Mouse (Mus musculus) midbrain, embryonic 10.5 days (tissue): ENCODE results near the gene Bcl11a. TPM values are rescaled to one million over a fixed set of nuclear protein-coding genes. Genes with fewer than 3 reads are reported as not detected.

Experiments used
- DNase-seq: peaks from one replicate; pipeline ENCODE4 v3.0.0-alpha.2; 2017; ENCODE audit warnings: low spot score
- H3K27ac ChIP-seq: fragments of 300-500 bp; sonication (generic); replicated peaks from 2 replicates; pipeline ENCODE4 v1.5.1; 2016; ENCODE audit warnings: mild to moderate bottlenecking
- H3K27me3 ChIP-seq: fragments of 300-500 bp; sonication (generic); 2 replicates; pipeline ENCODE4 v1.6.1; 2016; ENCODE audit warnings: low read depth, mild to moderate bottlenecking; ENCODE audit not compliant: poor library complexity, severe bottlenecking
- H3K36me3 ChIP-seq: fragments of 300-500 bp; sonication (generic); 2 replicates; pipeline ENCODE4 v1.6.1; 2016; ENCODE audit warnings: mild to moderate bottlenecking, moderate library complexity
- H3K4me1 ChIP-seq: fragments of 300-500 bp; sonication (generic); 2 replicates; pipeline ENCODE4 v1.6.1; 2016
- H3K4me3 ChIP-seq: fragments of 300-500 bp; sonication (generic); 2 replicates; pipeline ENCODE4 v1.5.1; 2016; ENCODE audit warnings: mild to moderate bottlenecking, moderate library complexity
- H3K9me3 ChIP-seq: fragments of 300-500 bp; sonication (generic); replicated peaks from 2 replicates; pipeline ENCODE4 v1.6.1; 2016; ENCODE audit warnings: mild to moderate bottlenecking
- WGBS: fragments of 180-500 bp; shearing (Covaris S2); methylation state at CpG from one replicate; pipeline ENCODE4 v1.1.7; 2016; 5-methylcytosine and 5-hydroxymethylcytosine counted together
- polyA plus RNA-seq: library from polyadenylated mRNA; unstranded; fragments of >200 nt; fragmentation: Nextera tagmentation; extraction: Ambion mirVana; gene quantifications from 2 replicates; pipeline ENCODE4 v1.2.1, GENCODE M21; 2016

Gene Bcl11a
- polyA plus RNA-seq, 1 experiment from 2014 or later = 15.8 TPM

DNA sequence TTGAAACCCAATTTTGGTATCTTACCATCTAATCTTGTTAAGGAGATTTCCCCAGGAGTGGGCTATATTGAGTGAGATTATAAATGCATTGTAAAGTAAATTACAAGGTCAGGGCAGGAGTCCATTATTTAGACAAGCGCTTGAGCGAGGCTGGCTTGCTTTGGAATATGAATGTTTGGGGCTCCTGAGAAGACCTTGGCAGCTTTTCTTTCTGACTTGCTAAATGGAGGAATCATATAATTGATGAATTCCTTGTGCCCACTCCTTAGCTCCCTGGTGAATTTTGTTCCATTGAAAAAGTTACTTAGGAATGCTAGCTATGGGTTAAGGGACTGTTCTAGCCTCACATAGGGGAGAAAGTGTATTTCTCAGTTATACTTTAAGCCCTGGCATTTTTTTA, 83.6 kb downstream of the Bcl11a start:
- Histone ChIP-seq H3K36me3 (peaks cover 31% of the 10 kb centered on the region), H3K4me1 (peaks cover 16% of the 10 kb centered on the region), H3K27me3 (no peaks in the 10 kb centered on the region), H3K27ac (no peak overlapping the region), H3K4me3 (no peak overlapping the region), H3K9me3 (no peaks in the 10 kb centered on the region)
- WGBS = 72% methylated on average over 2 of the region's 2 CpGs
- no peak for DNase-seq

DNA sequence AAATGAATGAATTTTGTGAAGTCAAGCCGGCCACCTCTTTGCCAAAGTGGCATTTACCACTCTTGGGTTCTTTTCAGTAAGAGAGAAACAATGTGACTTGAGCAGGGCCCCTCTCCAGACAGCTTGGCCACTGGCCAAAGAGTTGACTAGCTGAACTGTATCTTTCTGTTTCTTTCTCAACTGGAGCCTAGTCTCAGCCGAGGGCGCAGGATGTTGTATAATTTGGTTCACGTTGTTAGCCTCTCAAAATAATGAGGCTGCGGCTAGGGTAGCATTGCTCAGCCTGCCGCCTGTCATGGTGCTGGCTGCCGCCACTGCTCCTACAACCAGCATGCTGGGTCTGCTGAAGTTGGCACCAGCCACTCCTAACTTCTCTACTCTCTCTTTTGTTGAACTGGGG, 84.2 kb downstream of the Bcl11a start:
- no peak for DNase-seq
- 96% methylated on average over 7 of the region's 7 CpGs for WGBS
- Histone ChIP-seq H3K27me3 (no peaks in the 10 kb centered on the region), H3K4me1 (peaks cover 16% of the 10 kb centered on the region), H3K9me3 (no peaks in the 10 kb centered on the region), H3K36me3 (peaks cover 31% of the 10 kb centered on the region), H3K4me3 (no peak overlapping the region), H3K27ac (no peak overlapping the region)

DNA sequence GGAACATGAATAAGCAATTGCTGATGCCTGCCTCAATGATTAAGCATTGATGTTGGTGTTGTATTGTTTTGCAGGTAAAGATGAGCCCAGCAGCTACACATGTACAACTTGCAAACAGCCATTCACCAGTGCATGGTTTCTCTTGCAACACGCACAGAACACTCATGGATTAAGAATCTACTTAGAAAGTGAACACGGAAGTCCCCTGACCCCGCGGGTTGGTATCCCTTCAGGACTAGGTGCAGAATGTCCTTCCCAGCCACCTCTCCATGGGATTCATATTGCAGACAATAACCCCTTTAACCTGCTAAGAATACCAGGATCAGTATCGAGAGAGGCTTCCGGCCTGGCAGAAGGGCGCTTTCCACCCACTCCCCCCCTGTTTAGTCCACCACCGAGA, 85.2 kb downstream of the Bcl11a start:
- no peaks in the 10 kb centered on the region for H3K9me3 ChIP-seq
- H3K4me1 ChIP-seq = peaks cover 12% of the 10 kb centered on the region
- no peak overlapping the region for H3K4me3 ChIP-seq
- H3K27ac ChIP-seq = no peak overlapping the region
- H3K27me3 ChIP-seq = no peaks in the 10 kb centered on the region
- DNase-seq = no peak
- H3K36me3 ChIP-seq = peaks cover 31% of the 10 kb centered on the region
- 96% methylated on average over 8 of the region's 8 CpGs for WGBS

DNA sequence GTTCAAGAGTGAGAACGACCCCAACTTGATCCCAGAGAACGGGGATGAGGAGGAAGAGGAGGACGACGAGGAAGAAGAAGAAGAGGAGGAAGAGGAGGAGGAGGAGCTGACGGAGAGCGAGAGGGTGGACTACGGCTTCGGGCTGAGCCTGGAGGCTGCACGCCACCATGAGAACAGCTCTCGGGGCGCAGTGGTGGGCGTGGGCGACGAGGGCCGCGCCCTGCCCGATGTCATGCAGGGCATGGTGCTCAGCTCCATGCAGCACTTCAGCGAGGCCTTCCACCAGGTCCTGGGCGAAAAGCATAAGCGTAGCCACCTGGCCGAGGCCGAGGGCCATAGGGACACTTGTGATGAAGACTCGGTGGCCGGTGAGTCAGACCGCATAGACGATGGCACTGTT, 86.2 kb downstream of the Bcl11a start:
- WGBS = 94% methylated on average over 26 of the region's 26 CpGs
- peaks cover 12% of the 10 kb centered on the region for H3K4me1 ChIP-seq

DNA sequence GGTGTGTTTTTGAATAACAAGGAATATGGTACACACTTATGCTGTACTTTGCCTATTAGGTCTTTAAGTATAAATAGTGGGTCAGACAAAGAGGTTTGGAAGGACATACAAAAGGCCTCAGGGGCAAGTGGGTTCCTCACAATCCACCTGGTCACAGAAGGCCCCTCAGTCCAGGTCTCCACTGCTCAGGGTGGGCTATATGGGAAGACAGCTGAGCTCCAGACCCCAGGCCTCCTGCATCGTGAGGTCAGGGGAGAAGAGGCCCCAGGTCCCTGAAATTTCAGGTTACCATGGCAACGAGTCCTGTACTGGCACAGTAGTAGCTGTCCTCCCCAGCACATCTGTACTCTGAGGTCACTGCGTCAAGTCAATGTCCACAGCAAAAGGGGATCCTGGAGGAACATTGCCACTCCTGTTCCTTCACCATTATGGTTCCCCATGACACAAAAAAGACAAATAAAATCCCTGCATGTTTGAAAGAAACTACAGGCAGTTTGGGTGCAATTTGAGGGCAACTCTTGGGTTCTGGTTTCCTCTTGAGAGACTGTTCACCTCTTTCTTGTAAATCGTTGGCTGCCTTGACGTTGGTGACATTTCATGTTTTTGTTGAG, 93.9 kb downstream of the Bcl11a start:
- H3K9me3 ChIP-seq = no peaks in the 10 kb centered on the region
- H3K4me3 ChIP-seq = no peak overlapping the region
- no peaks in the 10 kb centered on the region for H3K27me3 ChIP-seq
- DNase-seq = no peak
- no peak overlapping the region for H3K27ac ChIP-seq
- H3K36me3 ChIP-seq = peaks cover 6% of the 10 kb centered on the region
- WGBS = 77% methylated on average over 5 of the region's 5 CpGs
- peaks cover 4% of the 10 kb centered on the region for H3K4me1 ChIP-seq

More for the DNA sequence above, 86.2 kb downstream of the Bcl11a start:
- Histone ChIP-seq H3K27ac (no peak overlapping the region), H3K36me3 (peaks cover 31% of the 10 kb centered on the region), H3K27me3 (no peaks in the 10 kb centered on the region), H3K9me3 (no peaks in the 10 kb centered on the region), H3K4me3 (no peak overlapping the region)
- DNase-seq = no peak

DNA sequence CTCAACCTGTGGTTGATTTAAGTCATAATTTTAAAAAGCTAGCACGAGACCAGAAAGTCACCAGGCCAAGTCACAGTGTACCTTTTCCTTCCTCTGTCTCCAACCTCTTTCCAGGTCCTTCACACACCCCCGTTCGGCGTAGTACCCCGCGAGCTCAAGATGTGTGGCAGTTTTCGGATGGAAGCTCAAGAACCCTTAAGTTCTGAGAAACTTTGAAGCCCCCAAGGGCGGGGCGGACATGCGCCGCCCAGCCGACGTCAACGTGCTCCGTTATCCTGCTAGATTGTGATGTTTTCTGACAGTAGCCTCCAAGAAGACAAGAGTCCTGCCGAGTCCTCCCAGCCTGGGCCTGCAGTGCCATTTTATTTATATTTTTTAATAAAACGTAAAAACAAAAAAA, 94.7 kb downstream of the Bcl11a start:
- DNase-seq = no peak
- Histone ChIP-seq H3K36me3 (peaks cover 6% of the 10 kb centered on the region), H3K27me3 (no peaks in the 10 kb centered on the region), H3K4me3 (no peak overlapping the region), H3K9me3 (no peaks in the 10 kb centered on the region), H3K4me1 (peaks cover 4% of the 10 kb centered on the region), H3K27ac (no peak overlapping the region)
- 94% methylated on average over 17 of the region's 17 CpGs for WGBS

DNA sequence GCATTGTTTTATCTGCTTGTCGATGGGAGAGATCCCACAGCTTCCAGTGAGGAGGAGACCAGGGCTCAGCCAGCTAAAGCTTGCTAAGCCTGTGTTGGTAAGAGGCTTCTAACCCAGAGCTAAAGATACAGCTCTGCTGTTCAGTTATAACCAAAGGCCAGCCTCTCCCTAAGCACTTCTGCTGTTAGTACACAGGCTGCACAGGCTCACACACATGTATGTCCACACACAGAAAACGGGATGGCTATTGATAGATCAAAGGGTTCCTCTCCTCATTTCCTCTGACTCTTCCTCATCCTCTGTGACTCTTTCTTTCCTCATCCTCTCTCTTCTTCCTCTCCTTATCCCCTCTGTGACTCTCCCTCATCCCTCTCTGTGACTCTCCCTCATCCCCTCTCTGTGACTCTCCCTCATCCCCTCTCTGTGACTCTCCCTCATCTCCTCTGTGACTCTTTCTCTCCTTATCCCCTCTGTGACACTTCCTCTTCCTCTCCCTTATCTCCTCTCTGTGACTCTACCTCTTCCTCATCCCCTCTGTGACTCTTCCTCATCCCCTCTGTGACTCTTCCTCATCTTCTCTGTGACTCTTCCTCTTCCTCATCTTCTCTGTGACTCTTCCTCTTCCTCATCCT, 96.4 kb downstream of the Bcl11a start:
- H3K27me3 ChIP-seq = no peaks in the 10 kb centered on the region
- no peak for DNase-seq
- no peak overlapping the region for H3K27ac ChIP-seq
- H3K36me3 ChIP-seq = peaks cover 6% of the 10 kb centered on the region
- WGBS = 84% methylated on average over 2 of the region's 2 CpGs
- no peak overlapping the region for H3K4me3 ChIP-seq
- H3K4me1 ChIP-seq = peaks cover 4% of the 10 kb centered on the region
- H3K9me3 ChIP-seq = no peaks in the 10 kb centered on the region

DNA sequence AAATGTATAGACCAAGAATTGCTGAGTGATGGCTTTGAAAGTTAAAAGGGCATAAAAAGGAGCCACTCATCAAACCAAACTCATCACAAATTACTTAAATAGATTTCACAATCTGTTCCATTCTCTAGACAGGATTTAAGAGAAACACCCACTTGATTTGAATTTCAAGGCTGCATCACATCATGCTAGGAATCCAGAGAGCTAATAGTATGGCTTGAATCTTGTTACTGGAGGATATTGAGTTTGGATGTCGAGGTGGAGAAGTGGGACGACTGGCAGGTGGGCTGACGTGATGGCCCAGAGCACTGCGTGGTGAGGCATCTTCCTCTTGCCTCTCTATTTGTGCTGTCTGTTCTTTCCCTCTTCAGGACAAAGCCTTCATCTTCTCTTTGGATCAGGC, 99.6 kb downstream of the Bcl11a start:
- 91% methylated on average over 4 of the region's 4 CpGs for WGBS
- no peaks in the 10 kb centered on the region for H3K27me3 ChIP-seq

DNA sequence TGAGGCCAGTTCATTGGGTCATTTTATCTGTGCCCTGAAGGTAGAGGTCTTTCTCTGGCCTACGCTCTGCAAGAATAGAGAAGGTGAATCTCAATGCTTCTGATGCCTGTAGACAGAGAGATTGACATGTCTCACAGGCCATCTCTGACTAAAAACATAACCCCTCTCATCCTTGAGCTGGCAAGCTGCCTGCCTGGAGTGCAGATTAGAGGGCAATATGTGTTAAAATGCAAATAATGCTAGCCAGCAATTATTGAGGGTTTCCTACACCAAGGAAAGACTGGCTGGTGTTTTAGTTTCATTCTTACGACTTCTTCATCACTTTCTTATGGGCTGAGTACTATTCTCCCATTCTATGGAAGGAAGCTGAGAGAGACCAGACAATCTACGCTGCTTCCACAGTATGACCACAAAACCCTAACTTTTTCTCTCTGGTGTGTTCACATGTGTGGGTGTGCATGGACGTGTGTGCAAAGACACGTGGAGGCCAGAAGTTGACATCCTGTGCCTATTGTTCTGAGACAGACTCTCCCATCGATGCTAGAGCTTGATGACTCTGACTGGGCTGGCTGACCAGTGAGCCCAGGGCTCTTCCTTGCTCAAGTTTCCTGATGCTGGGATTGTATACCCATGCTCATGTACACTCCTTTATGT, 101.1 kb downstream of the Bcl11a start:
- peaks cover 5% of the 10 kb centered on the region; the same call in 1 of the 2 replicates for H3K4me1 ChIP-seq
- H3K4me3 ChIP-seq = no peak overlapping the region
- no peak for DNase-seq
- H3K27ac ChIP-seq = no peak overlapping the region
- H3K27me3 ChIP-seq = no peaks in the 10 kb centered on the region
- no peaks in the 10 kb centered on the region for H3K9me3 ChIP-seq
- no peaks in the 10 kb centered on the region for H3K36me3 ChIP-seq
- 92% methylated on average over 6 of the region's 6 CpGs for WGBS

More for the DNA sequence above, 99.6 kb downstream of the Bcl11a start:
- H3K36me3 ChIP-seq = peaks cover 3% of the 10 kb centered on the region
- no peak overlapping the region for H3K4me3 ChIP-seq
- H3K4me1 ChIP-seq = peaks cover 5% of the 10 kb centered on the region; the same call in 1 of the 2 replicates
- no peak overlapping the region for H3K27ac ChIP-seq
- no peak for DNase-seq
- H3K9me3 ChIP-seq = no peaks in the 10 kb centered on the region

DNA sequence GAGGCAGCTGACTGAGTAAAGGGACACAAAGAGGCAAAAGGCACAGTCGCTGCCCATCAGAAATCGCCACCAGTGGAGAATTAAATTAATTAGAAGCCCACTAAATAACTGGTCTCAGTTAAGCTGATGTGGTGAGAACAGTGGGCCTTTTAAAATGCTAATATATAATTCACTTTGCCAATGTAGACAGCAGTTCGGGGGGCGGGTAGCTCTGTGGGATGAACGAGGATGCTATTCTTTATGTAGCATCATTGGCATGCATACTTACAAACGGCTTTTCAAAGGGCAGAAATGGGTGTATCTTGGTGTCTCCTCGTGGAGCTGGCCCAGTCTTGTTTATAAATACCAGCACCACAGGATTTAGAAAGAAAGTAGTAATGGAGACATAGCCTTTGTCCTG, 102.2 kb downstream of the Bcl11a start:
- H3K4me3 ChIP-seq = no peak overlapping the region
- no peak overlapping the region for H3K27ac ChIP-seq
- no peaks in the 10 kb centered on the region for H3K27me3 ChIP-seq
- no peaks in the 10 kb centered on the region for H3K36me3 ChIP-seq
- 48% methylated on average over 7 of the region's 7 CpGs for WGBS
- H3K9me3 ChIP-seq = no peaks in the 10 kb centered on the region
- DNase-seq = no peak
- H3K4me1 ChIP-seq = peaks cover 5% of the 10 kb centered on the region; the same call in 1 of the 2 replicates

DNA sequence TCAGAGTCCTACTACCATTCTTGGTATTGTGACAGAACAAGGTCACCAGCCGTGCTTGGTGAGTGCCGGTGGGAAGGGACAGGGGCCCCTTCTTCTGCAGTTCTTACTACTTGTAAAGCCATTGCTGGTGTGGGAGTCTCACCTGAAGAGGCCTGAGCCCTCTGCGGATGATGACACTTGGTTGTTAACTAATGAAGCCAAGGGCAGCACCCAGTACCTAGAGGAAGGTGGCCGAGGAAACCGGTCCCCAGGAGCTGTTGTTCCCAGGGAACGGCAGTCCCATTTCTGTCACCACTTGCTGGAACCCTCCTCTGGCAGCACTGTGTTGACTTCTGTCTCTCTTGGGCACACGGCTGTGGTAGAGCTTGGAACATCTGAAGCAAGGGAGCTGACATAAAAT, 105.6 kb downstream of the Bcl11a start:
- H3K9me3 ChIP-seq = no peaks in the 10 kb centered on the region
- no peak overlapping the region for H3K4me3 ChIP-seq
- DNase-seq = no peak
- no peak overlapping the region for H3K27ac ChIP-seq
- H3K4me1 ChIP-seq = peaks cover 5% of the 10 kb centered on the region; the same call in 1 of the 2 replicates
- H3K36me3 ChIP-seq = no peaks in the 10 kb centered on the region
- H3K27me3 ChIP-seq = no peaks in the 10 kb centered on the region
- 93% methylated on average over 7 of the region's 7 CpGs for WGBS

DNA sequence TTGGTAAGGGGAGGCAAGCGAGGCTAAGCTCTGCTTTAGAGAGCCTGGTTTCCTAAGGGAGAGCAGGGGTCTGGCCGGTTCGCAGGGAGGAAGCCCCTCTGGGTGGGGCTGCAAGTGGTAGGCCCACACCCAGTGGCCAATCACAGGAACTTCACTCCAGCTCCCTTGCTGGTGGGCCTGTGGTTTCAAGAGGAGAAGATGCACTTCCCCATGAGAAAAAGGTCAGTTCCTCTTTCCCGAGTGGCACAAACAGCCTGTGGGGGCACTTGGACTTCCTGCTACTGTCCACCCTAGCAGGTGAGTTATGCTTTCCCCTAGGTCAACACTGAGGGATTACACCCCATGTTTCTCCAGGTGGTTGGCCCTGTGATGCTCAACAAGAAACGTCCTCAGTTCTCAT, 107.1 kb downstream of the Bcl11a start:
- H3K27me3 ChIP-seq = no peaks in the 10 kb centered on the region
- no peaks in the 10 kb centered on the region for H3K9me3 ChIP-seq
- no peak overlapping the region for H3K4me3 ChIP-seq
- H3K4me1 ChIP-seq = peaks cover 3% of the 10 kb centered on the region; the same call in 1 of the 2 replicates
- 74% methylated on average over 5 of the region's 5 CpGs for WGBS
- no peak overlapping the region for H3K27ac ChIP-seq
- no peaks in the 10 kb centered on the region for H3K36me3 ChIP-seq
- DNase-seq = no peak

DNA sequence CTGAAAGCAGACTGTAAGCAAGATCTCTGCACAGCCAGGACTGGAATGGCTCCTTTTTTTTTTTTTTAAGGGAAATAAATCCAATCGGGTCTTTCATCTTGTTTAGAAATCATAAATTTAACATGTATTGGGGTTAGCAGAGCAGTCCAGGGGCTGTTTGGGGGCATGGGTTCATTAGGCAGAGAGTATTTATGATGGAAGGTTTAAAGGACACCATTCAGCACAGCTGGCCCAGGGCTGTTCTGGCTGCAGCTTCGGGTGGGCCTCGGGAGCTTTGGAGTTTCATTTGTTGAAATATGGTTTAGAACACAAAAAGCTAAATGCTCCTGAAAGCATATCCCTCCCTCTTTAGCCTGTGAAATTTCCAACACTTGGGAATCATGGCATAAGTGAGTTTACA, 112.6 kb downstream of the Bcl11a start:
- no peaks in the 10 kb centered on the region for H3K27me3 ChIP-seq
- no peaks in the 10 kb centered on the region for H3K9me3 ChIP-seq
- no peak overlapping the region for H3K4me3 ChIP-seq
- 87% methylated on average over 3 of the region's 3 CpGs for WGBS
- no peak for DNase-seq
- no peak overlapping the region for H3K27ac ChIP-seq
- 0 out of 2 replicates have a peak, but pooled peaks cover 6% of the 10 kb centered on the region for H3K4me1 ChIP-seq
- no peaks in the 10 kb centered on the region for H3K36me3 ChIP-seq
